Mouse (Mus musculus) spleen, embryonic (tissue): ENCODE measurements around the gene Cblc.

Experiments
- CTCF ChIA-PET: fragments of 350-600 bp; sonication (Branson Sonifier 250); formaldehyde crosslinking; loops from one replicate; lab custom pipeline; 2022; lab: Charles Lee

Gene Cblc

GRCm38 (mm10) chr7:19796697-19797588 is at the start of gene Cblc:
Gene Cblc, minus strand, starts transcription at chr7:19796809.
- CTCF ChIA-PET, result interaction anchor here (0.6 to 2.5 kb wide), 8 partner anchors 21 to 407 kb away, joined by 3 to 10 read pairs (median 6); no protein-coding TSS in a partner anchor

- CTCF ChIA-PET, result interaction anchor here (0.6 to 2.7 kb wide), 7 partner anchors 30 to 145 kb away, joined by 3 to 41 read pairs (median 6); partner anchors contain the start of gene Cblc
These were observed 48.0 kb upstream of the Cblc start for GRCm38 (mm10) chr7:19844521-19845171.

GRCm38 (mm10) chr7:19843561-19843960 is 47.0 kb upstream of the Cblc start:
- CTCF ChIA-PET, result interaction anchor here (0.6 to 2.7 kb wide), 4 partner anchors 31 to 53 kb away, joined by 3 to 41 read pairs (median 4); no protein-coding TSS in a partner anchor

GRCm38 (mm10) chr7:19842885-19843504 is 46.4 kb upstream of the Cblc start:
- CTCF ChIA-PET, result interaction anchor here (0.6 to 2.7 kb wide), 4 partner anchors 41 to 395 kb away, joined by 3 to 41 read pairs (median 4); no protein-coding TSS in a partner anchor

- CTCF ChIA-PET, result interaction anchor here (0.5 to 1.0 kb wide), 2 partner anchors 43 to 102 kb away, joined by 4 to 6 read pairs; no protein-coding TSS in a partner anchor
These were observed 45.2 kb upstream of the Cblc start for GRCm38 (mm10) chr7:19841686-19842413.

GRCm38 (mm10) chr7:19840936-19841335 is 44.3 kb upstream of the Cblc start:
- CTCF ChIA-PET, result interaction anchor here (0.7 to 1.0 kb wide), 2 partner anchors 36 to 42 kb away, joined by 3 to 4 read pairs; no protein-coding TSS in a partner anchor

GRCm38 (mm10) chr7:19840371-19840770 is 43.8 kb upstream of the Cblc start:
- CTCF ChIA-PET, result interaction anchor here (0.7 kb wide), 1 partner anchor 36 kb away, joined by 3 read pairs; no protein-coding TSS in a partner anchor

- CTCF ChIA-PET, result no interaction called here
These were observed 40.2 kb upstream of the Cblc start for GRCm38 (mm10) chr7:19836843-19837242.

GRCm38 (mm10) chr7:19834055-19834454 is 37.4 kb upstream of the Cblc start:
- CTCF ChIA-PET, result interaction anchor here (0.6 kb wide), 1 partner anchor 28 kb away, joined by 3 read pairs; no protein-coding TSS in a partner anchor

GRCm38 (mm10) chr7:19831837-19832236 is 35.2 kb upstream of the Cblc start:
- CTCF ChIA-PET, result no interaction called here

- CTCF ChIA-PET, result no interaction called here
These were observed 34.1 kb upstream of the Cblc start for GRCm38 (mm10) chr7:19830682-19831156.

GRCm38 (mm10) chr7:19829694-19830093 is 33.1 kb upstream of the Cblc start:
- CTCF ChIA-PET, result no interaction called here

- CTCF ChIA-PET, result no interaction called here
These were observed 30.1 kb upstream of the Cblc start for GRCm38 (mm10) chr7:19826756-19827155.

GRCm38 (mm10) chr7:19824182-19824973 is 27.8 kb upstream of the Cblc start:
- CTCF ChIA-PET, result no interaction called here

- CTCF ChIA-PET, result interaction anchor here (0.9 kb wide), 1 partner anchor 9 kb away, joined by 7 read pairs; no protein-coding TSS in a partner anchor
These were observed 26.9 kb upstream of the Cblc start for GRCm38 (mm10) chr7:19823256-19824181.

- CTCF ChIA-PET, result interaction anchor here (0.9 to 1.0 kb wide), 2 partner anchors 8 to 17 kb away, joined by 3 to 7 read pairs; no protein-coding TSS in a partner anchor
These were observed 26.0 kb upstream of the Cblc start, which contains the start of gene Bcl3 for GRCm38 (mm10) chr7:19822604-19823058. Gene Bcl3, minus strand, starts transcription at chr7:19822770.

GRCm38 (mm10) chr7:19822193-19822592 is 25.6 kb upstream of the Cblc start:
- CTCF ChIA-PET, result interaction anchor here (0.6 to 1.0 kb wide), 3 partner anchors 8 to 29 kb away, joined by 3 to 7 read pairs (median 3); no protein-coding TSS in a partner anchor

GRCm38 (mm10) chr7:19821633-19822032 is 25.0 kb upstream of the Cblc start:
- CTCF ChIA-PET, result interaction anchor here (0.6 to 1.0 kb wide), 3 partner anchors 16 to 74 kb away, joined by 3 to 10 read pairs (median 3); no protein-coding TSS in a partner anchor
